Mouse (Mus musculus) kidney, embryonic 14.5 days (tissue): ENCODE measurements around the gene Ndufa7. TPM values are rescaled to one million over a fixed set of nuclear protein-coding genes. Genes with fewer than 3 reads are reported as not detected.
"Not testable (repeated sequence)": the region's sequence is repeated elsewhere in the genome, so short reads cannot be mapped to it uniquely, and the experiment has no call there.

Source experiments
- ATAC-seq: fragments of 200-750 bp; cut with Nextera tagmentation; 2 replicates; pipeline ENCODE4 v1.8.0; 2017; ENCODE audit warnings: moderate number of reproducible peaks, mild to moderate bottlenecking, moderate TSS enrichment, moderate library complexity; ENCODE audit not compliant: low FRiP score, low TSS enrichment
- H3K27ac ChIP-seq: fragments of 300-500 bp; sonication (generic); 2 replicates; pipeline ENCODE4 v1.5.1; 2014; ENCODE audit warnings: low read depth, mild to moderate bottlenecking, low read length, moderate library complexity, mixed read lengths
- H3K27me3 ChIP-seq: fragments of 300-500 bp; sonication (generic); 2 replicates; pipeline ENCODE4 v1.6.1; 2014; ENCODE audit warnings: mild to moderate bottlenecking, low read length; ENCODE audit not compliant: control insufficient read depth, insufficient read depth
- H3K36me3 ChIP-seq: fragments of 300-500 bp; sonication (generic); 2 replicates; pipeline ENCODE4 v1.6.1; 2014; ENCODE audit warnings: low read length, mixed read lengths; ENCODE audit not compliant: control insufficient read depth, insufficient read depth
- H3K4me1 ChIP-seq: fragments of 300-500 bp; sonication (generic); 2 replicates; pipeline ENCODE4 v1.6.1; 2014; ENCODE audit warnings: low read length, mixed read lengths; ENCODE audit not compliant: control insufficient read depth, insufficient read depth
- H3K4me2 ChIP-seq: fragments of 300-500 bp; sonication (generic); replicated peaks from 2 replicates; pipeline ENCODE4 v1.6.1; 2014; ENCODE audit warnings: low read depth, mild to moderate bottlenecking, low read length
- H3K4me3 ChIP-seq: fragments of 300-500 bp; sonication (generic); 2 replicates; pipeline ENCODE4 v1.5.1; 2014; ENCODE audit warnings: mild to moderate bottlenecking, low read length
- H3K9ac ChIP-seq: fragments of 300-500 bp; sonication (generic); 2 replicates; pipeline ENCODE4 v1.6.1; 2014; ENCODE audit warnings: low read depth, mild to moderate bottlenecking, low read length, moderate library complexity
- H3K9me3 ChIP-seq: fragments of 300-500 bp; sonication (generic); 2 replicates; pipeline ENCODE4 v1.6.1; 2016; ENCODE audit warnings: low read length; ENCODE audit not compliant: control insufficient read depth
- WGBS: fragments of 180-500 bp; shearing (Covaris S2); extraction: QIAGEN DNeasy Blood & Tissue Kit; methylation state at CpG from one replicate; pipeline ENCODE4 v1.1.7; 2014; 5-methylcytosine and 5-hydroxymethylcytosine counted together
- microRNA-seq: library from miRNA; unstranded; fragments of <30 nt; microRNA quantifications from one replicate; pipeline ENCODE4, GENCODE M21; 2016
- polyA plus RNA-seq: library from polyadenylated mRNA; unstranded; fragments of >200 nt; fragmentation: Nextera tagmentation; extraction: Ambion mirVana; gene quantifications from 2 replicates; pipeline ENCODE4 v1.2.1, GENCODE M21; 2014

Ndufa7 gene
- polyA plus RNA-seq, 1 experiment from 2014 or later = 504 TPM

DNA sequence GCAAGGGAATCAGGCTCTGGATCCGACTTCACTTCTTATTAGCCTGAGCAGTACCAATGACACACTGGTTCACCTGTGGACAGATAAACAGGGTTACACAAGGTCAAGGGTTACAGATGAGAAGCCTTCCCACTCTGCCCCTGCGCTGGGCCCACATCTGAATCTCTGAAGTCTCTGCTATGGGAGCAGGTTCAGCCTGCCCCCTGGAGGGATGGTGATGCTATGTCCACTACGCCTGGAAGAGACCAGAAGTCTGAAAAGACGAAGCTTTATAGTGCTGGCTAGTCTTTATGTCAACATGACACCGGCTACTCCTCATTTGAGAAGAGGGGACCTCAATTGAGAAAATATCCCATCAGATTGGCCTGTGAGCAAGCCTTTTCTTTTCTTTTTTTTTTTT lies 51.4 kb downstream of the Ndufa7 start:
- not testable (repeated sequence) for H3K27ac ChIP-seq, H3K27me3 ChIP-seq, H3K4me1 ChIP-seq, H3K4me3 ChIP-seq, H3K9me3 ChIP-seq, ATAC-seq, H3K4me2 ChIP-seq, H3K9ac ChIP-seq
- WGBS = 78% methylated on average over 5 of the region's 5 CpGs
- H3K36me3 ChIP-seq = peaks cover 31% of the 10 kb centered on the region

DNA sequence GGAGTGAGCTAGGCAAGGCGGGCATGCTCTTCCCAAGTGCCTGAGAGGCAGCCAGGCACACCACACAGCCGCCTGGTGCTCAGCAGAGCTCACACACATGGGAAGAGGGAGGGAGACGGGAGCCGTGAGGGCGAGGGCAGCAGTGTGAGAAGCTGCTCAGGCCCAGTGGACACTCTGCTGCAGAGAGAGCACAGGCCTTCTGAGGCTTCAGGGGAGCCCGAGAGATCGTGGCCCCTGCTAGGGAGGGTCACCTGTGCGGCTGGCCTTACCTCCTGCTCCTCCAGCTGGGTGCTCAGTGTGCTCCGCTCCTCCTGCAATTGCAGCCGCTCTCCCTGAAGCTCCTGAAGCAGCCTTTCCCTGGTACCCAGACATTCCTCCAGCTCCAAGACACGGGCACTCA lies 59.9 kb downstream of the Ndufa7 start:
- H3K4me3 ChIP-seq, H3K9me3 ChIP-seq, H3K4me2 ChIP-seq, H3K4me1 ChIP-seq, H3K27ac ChIP-seq, H3K9ac ChIP-seq, ATAC-seq, H3K27me3 ChIP-seq: not testable (repeated sequence)
- 93% methylated on average over 9 of the region's 11 CpGs for WGBS
- peaks cover 41% of the 10 kb centered on the region for H3K36me3 ChIP-seq

DNA sequence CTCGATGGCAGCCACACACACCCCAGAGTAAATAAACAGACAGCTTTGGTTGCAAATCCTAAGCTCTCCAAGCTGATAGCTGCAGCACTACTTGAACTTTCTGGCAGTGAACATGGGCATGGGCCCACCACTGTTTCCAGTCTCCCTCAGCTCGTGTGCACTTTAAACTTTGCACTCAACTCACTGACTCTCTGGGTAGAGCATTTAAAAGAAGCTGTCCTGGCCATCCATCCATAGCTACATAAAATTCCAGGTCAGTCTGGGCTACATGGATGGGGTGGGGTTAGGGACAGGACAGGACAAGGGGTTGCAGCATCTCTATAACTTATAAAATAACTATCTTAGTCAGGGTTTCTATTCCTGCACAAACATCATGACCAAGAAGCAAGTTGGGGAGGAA lies 63.4 kb downstream of the Ndufa7 start:
- H3K9ac ChIP-seq, H3K4me2 ChIP-seq, ATAC-seq, H3K4me3 ChIP-seq, H3K4me1 ChIP-seq, H3K27ac ChIP-seq, H3K9me3 ChIP-seq, H3K27me3 ChIP-seq: not testable (repeated sequence)
- peaks cover 19% of the 10 kb centered on the region; the same call in 1 of the 2 replicates for H3K36me3 ChIP-seq
- WGBS = 73% methylated on average over 2 of the region's 2 CpGs

Small RNA genes within 50 kb of the gene (microRNA-seq; reads per million reads assigned to microRNA genes)
- not detected for gene Gm27740

Other genes with a start within 250 kb of the Ndufa7 start
- gene Zfp414, start 195.5 kb upstream of the Ndufa7 start, polyA plus RNA-seq = 73.1 and 82.9 TPM in 2 replicates
- gene Pram1, start 186.5 kb upstream of the Ndufa7 start, polyA plus RNA-seq = 0.66 and 0.81 TPM in 2 replicates
- 375 and 422 TPM in 2 replicates for gene Hnrnpm, start 137.7 kb upstream of the Ndufa7 start, polyA plus RNA-seq
- gene March2, start 105.9 kb upstream of the Ndufa7 start, polyA plus RNA-seq = 31.2 and 46.1 TPM in 2 replicates
- 217 and 269 TPM in 2 replicates for gene Rab11b, start 64.0 kb upstream of the Ndufa7 start, polyA plus RNA-seq
- 18.4 and 19.4 TPM in 2 replicates for gene Angptl4, start 42.7 kb upstream of the Ndufa7 start, polyA plus RNA-seq
- gene Kank3, start 14.1 kb upstream of the Ndufa7 start, polyA plus RNA-seq = 49.9 and 52.1 TPM in 2 replicates
- gene Rps28, start within 50 bp of the Ndufa7 start, polyA plus RNA-seq = 1,210 and 1,489 TPM in 2 replicates
- 111 and 121 TPM in 2 replicates for gene Cd320, start 18.5 kb downstream of the Ndufa7 start, polyA plus RNA-seq
- gene Gm7029, start 49.3 kb downstream of the Ndufa7 start, polyA plus RNA-seq = not detected in 2 replicates
- gene Kifc1, start 66.1 kb downstream of the Ndufa7 start, polyA plus RNA-seq = 6.2 and 20.8 TPM in 2 replicates
- not detected in 2 replicates for gene Platr17, start 80.6 kb downstream of the Ndufa7 start, polyA plus RNA-seq
- gene Daxx, start 84.8 kb downstream of the Ndufa7 start, polyA plus RNA-seq = 31.9 and 50.8 TPM in 2 replicates
- gene Tapbp, start 91.3 kb downstream of the Ndufa7 start, polyA plus RNA-seq = 17.4 and 24.6 TPM in 2 replicates
- 11.1 TPM in 2 replicates for gene Zbtb22, start 91.3 kb downstream of the Ndufa7 start, polyA plus RNA-seq
- 26.3 and 28.2 TPM in 2 replicates for gene Rgl2, start 105.0 kb downstream of the Ndufa7 start, polyA plus RNA-seq
- gene Pfdn6, start 115.8 kb downstream of the Ndufa7 start, polyA plus RNA-seq = 169 and 211 TPM in 2 replicates
- 26.5 and 37.8 TPM in 2 replicates for gene Wdr46, start 116.1 kb downstream of the Ndufa7 start, polyA plus RNA-seq
- 2.8 and 3.3 TPM in 2 replicates for gene B3galt4, start 126.9 kb downstream of the Ndufa7 start, polyA plus RNA-seq
- 24.9 and 40.8 TPM in 2 replicates for gene Vps52, start 131.2 kb downstream of the Ndufa7 start, polyA plus RNA-seq
- gene Rps18, start 131.4 kb downstream of the Ndufa7 start, polyA plus RNA-seq = 2,014 and 2,736 TPM in 2 replicates
- gene H2-K1, start 175.8 kb downstream of the Ndufa7 start, polyA plus RNA-seq = 11.2 and 18.8 TPM in 2 replicates
- gene Ring1, start 200.1 kb downstream of the Ndufa7 start, polyA plus RNA-seq = 5.5 and 12.4 TPM in 2 replicates
- 46.0 and 53.0 TPM in 2 replicates for gene H2-Ke6, start 203.5 kb downstream of the Ndufa7 start, polyA plus RNA-seq
- 70.3 and 86.0 TPM in 2 replicates for gene Slc39a7, start 207.1 kb downstream of the Ndufa7 start, polyA plus RNA-seq
- 22.2 and 28.0 TPM in 2 replicates for gene Rxrb, start 207.2 kb downstream of the Ndufa7 start, polyA plus RNA-seq
- gene Col11a2, start 214.9 kb downstream of the Ndufa7 start, polyA plus RNA-seq = 1.9 and 2.1 TPM in 2 replicates